Mouse (Mus musculus) hindbrain, embryonic 10.5 days (tissue): Measurements from ENCODE around the gene Mospd2. TPM values are rescaled to one million over a fixed set of nuclear protein-coding genes. Genes with fewer than 3 reads are reported as not detected.

Experiments
- DNase-seq: peaks from one replicate; pipeline ENCODE4 v3.0.0-alpha.2; 2017; ENCODE audit warnings: low spot score
- H3K27ac ChIP-seq: fragments of 300-500 bp; sonication (generic); 2 replicates; pipeline ENCODE4 v1.5.1; 2016; ENCODE audit warnings: mild to moderate bottlenecking, moderate library complexity
- H3K27me3 ChIP-seq: fragments of 300-500 bp; sonication (generic); 2 replicates; pipeline ENCODE4 v1.6.1; 2016; ENCODE audit warnings: mild to moderate bottlenecking; ENCODE audit not compliant: poor library complexity, insufficient read depth, severe bottlenecking
- H3K36me3 ChIP-seq: fragments of 300-500 bp; sonication (generic); 2 replicates; pipeline ENCODE4 v1.6.1; 2016; ENCODE audit warnings: mild to moderate bottlenecking, moderate library complexity
- H3K4me1 ChIP-seq: fragments of 300-500 bp; sonication (generic); replicated peaks from 2 replicates; pipeline ENCODE4 v1.6.1; 2016; ENCODE audit warnings: mild to moderate bottlenecking
- H3K4me3 ChIP-seq: fragments of 300-500 bp; sonication (generic); 2 replicates; pipeline ENCODE4 v1.5.1; 2016; ENCODE audit warnings: mild to moderate bottlenecking, moderate library complexity
- H3K9me3 ChIP-seq: fragments of 300-500 bp; sonication (generic); 2 replicates; pipeline ENCODE4 v1.6.1; 2016; ENCODE audit warnings: mild to moderate bottlenecking, moderate library complexity
- WGBS: fragments of 180-500 bp; shearing (Covaris S2); methylation state at CpG from one replicate; pipeline ENCODE4 v1.1.7; 2016; 5-methylcytosine and 5-hydroxymethylcytosine counted together
- polyA plus RNA-seq: library from polyadenylated mRNA; unstranded; fragments of >200 nt; fragmentation: Nextera tagmentation; extraction: Ambion mirVana; gene quantifications from 2 replicates; pipeline ENCODE4 v1.2.1, GENCODE M21; 2016

Gene Mospd2
- 10.3 and 13.2 TPM in 2 replicates for polyA plus RNA-seq

- Histone ChIP-seq H3K36me3 (no peaks in the 10 kb centered on the region), H3K27ac (peak within 1 kb of the TSS; percentile 83), H3K9me3 (no peaks in the 10 kb centered on the region), H3K4me1 (peaks cover 15% of the 10 kb centered on the region), H3K27me3 (peaks cover 17% of the 10 kb centered on the region), H3K4me3 (peak within 1 kb of the TSS; percentile 59)
- WGBS: 17% methylated on average over 26 of the region's 26 CpGs
- peak; percentile 84 for DNase-seq
Measured at GRCm38 (mm10) chrX:164980193-164980775, at the start of gene Mospd2, which contains the start of gene Fancb. Mospd2 (minus strand) TSS chrX:164980375. Fancb (plus strand) TSS chrX:164980592.

GRCm38 (mm10) chrX:165004779-165005324, 24.7 kb upstream of the Mospd2 start, which contains the start of gene Gm17604:
Gm17604 (minus strand) TSS chrX:165004829.
- H3K4me3 ChIP-seq: no peak within 1 kb of the TSS

GRCm38 (mm10) chrX:165003141-165003540, 23.0 kb upstream of the Mospd2 start:
- WGBS: 38% methylated on average over 4 of the region's 4 CpGs
- H3K27me3 ChIP-seq: peaks cover 20% of the 10 kb centered on the region
- no peaks in the 10 kb centered on the region for H3K4me1 ChIP-seq
- no peaks in the 10 kb centered on the region for H3K36me3 ChIP-seq
- H3K4me3 ChIP-seq: no peak overlapping the region
- H3K27ac ChIP-seq: no peak overlapping the region
- no peaks in the 10 kb centered on the region for H3K9me3 ChIP-seq
- DNase-seq: no peak

More at GRCm38 (mm10) chrX:165004779-165005324, 24.7 kb upstream of the Mospd2 start, which contains the start of gene Gm17604:
- Histone ChIP-seq H3K36me3 (no peaks in the 10 kb centered on the region), H3K9me3 (no peaks in the 10 kb centered on the region), H3K4me1 (no peaks in the 10 kb centered on the region), H3K27me3 (peaks cover 20% of the 10 kb centered on the region), H3K27ac (no peak within 1 kb of the TSS)
- DNase-seq: no peak

- Histone ChIP-seq H3K27me3 (peaks cover 17% of the 10 kb centered on the region), H3K36me3 (no peaks in the 10 kb centered on the region), H3K9me3 (no peaks in the 10 kb centered on the region), H3K4me1 (peaks cover 15% of the 10 kb centered on the region), H3K27ac (no peak overlapping the region), H3K4me3 (no peak overlapping the region)
- DNase-seq: no peak
- WGBS: 93% methylated on average over 2 of the region's 2 CpGs
Measured at GRCm38 (mm10) chrX:164978866-164979265, 1.3 kb downstream of the Mospd2 start.

DNA sequence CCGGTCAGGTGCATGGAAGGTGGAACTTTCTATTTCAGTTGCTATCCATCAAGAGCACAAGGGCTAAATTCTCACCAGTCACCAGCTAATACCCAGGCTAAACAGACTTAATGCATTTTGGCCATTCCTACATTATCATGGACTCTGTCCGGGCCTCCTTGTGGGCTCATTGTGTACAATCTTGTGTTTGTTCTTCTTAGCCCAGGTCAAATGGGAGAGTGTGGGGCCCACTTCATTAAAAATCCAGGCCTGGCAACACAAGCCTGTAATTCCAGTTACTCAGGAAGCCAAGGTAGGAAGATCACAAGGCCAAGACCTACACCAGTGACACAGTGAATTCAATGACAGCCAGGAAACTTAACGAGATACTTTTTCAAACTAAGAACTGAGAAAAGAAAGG, 9.0 kb downstream of the Mospd2 start:
- Histone ChIP-seq H3K9me3 (no peaks in the 10 kb centered on the region), H3K27me3 (0 out of 2 replicates have a peak, but pooled peaks cover 11% of the 10 kb centered on the region), H3K27ac (no peak overlapping the region), H3K36me3 (no peaks in the 10 kb centered on the region), H3K4me1 (no peaks in the 10 kb centered on the region), H3K4me3 (no peak overlapping the region)
- no peak for DNase-seq
- WGBS: 93% methylated on average over 3 of the region's 3 CpGs

- no peak for DNase-seq
- Histone ChIP-seq H3K27ac (no peak overlapping the region), H3K27me3 (peaks cover 13% of the 10 kb centered on the region; the same call in 1 of the 2 replicates), H3K4me3 (no peak overlapping the region), H3K4me1 (no peaks in the 10 kb centered on the region), H3K9me3 (no peaks in the 10 kb centered on the region), H3K36me3 (peaks cover 20% of the 10 kb centered on the region)
- 96% methylated on average over 3 of the region's 3 CpGs for WGBS
Measured at GRCm38 (mm10) chrX:164965750-164966448, 14.3 kb downstream of the Mospd2 start.

DNA sequence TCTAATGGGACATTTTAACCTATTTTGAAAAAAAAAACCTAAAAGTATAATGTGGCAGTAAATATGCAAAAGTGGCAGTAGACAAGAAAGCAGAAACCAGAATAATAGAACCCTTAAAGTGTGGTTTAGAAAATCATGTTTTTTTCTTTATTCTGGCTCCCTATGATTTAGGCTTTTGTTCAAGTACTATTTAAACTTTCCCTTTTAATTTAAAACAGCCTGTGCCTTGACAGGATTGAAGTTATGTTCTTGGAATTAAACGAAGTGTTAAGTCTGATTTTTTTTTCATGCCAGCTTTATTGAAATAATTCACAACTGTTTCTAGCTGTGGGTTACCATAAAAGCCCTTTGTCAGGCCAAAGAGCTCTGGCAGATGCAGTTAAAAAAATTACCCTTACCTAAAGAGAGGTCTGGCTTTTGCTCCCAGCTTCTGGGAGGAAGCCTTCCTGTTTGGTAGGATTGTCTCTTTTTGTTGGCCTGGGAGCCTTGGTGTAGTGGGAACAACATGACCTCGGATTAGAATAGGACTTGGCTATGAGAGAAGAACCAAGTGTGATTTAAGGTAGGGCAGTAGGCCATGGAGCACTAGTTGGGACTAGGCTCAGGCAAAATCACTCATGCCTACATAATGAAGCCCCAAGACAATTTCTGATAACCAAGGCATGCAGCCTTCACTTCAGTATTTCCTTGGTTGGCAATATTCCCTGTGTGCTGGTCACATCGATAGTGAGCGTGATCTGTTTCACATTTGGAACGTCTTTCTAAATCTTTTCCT, 27.4 kb downstream of the Mospd2 start:
- DNase-seq: no peak
- H3K27ac ChIP-seq: no peak overlapping the region
- 85% methylated on average over 5 of the region's 5 CpGs for WGBS

GRCm38 (mm10) chrX:164951858-164952576, 28.2 kb downstream of the Mospd2 start:
- H3K9me3 ChIP-seq: no peaks in the 10 kb centered on the region
- no peak for DNase-seq
- H3K4me3 ChIP-seq: no peak overlapping the region
- 71% methylated on average over 11 of the region's 11 CpGs for WGBS
- no peak overlapping the region for H3K27ac ChIP-seq
- H3K4me1 ChIP-seq: no peaks in the 10 kb centered on the region
- H3K27me3 ChIP-seq: no peaks in the 10 kb centered on the region
- peaks cover 12% of the 10 kb centered on the region; the same call in 1 of the 2 replicates for H3K36me3 ChIP-seq

More for the DNA sequence above, 27.4 kb downstream of the Mospd2 start:
- Histone ChIP-seq H3K4me1 (no peaks in the 10 kb centered on the region), H3K4me3 (no peak overlapping the region), H3K9me3 (no peaks in the 10 kb centered on the region), H3K36me3 (peaks cover 11% of the 10 kb centered on the region; the same call in 1 of the 2 replicates), H3K27me3 (no peaks in the 10 kb centered on the region)

- Histone ChIP-seq H3K27me3 (0 out of 2 replicates have a peak, but pooled peaks cover 3% of the 10 kb centered on the region), H3K9me3 (no peaks in the 10 kb centered on the region), H3K4me3 (no peak overlapping the region), H3K27ac (no peak overlapping the region), H3K36me3 (peaks cover 35% of the 10 kb centered on the region), H3K4me1 (no peaks in the 10 kb centered on the region)
- DNase-seq: no peak
- 91% methylated on average over 5 of the region's 5 CpGs for WGBS
Measured at GRCm38 (mm10) chrX:164941540-164941939, 38.6 kb downstream of the Mospd2 start.

DNA sequence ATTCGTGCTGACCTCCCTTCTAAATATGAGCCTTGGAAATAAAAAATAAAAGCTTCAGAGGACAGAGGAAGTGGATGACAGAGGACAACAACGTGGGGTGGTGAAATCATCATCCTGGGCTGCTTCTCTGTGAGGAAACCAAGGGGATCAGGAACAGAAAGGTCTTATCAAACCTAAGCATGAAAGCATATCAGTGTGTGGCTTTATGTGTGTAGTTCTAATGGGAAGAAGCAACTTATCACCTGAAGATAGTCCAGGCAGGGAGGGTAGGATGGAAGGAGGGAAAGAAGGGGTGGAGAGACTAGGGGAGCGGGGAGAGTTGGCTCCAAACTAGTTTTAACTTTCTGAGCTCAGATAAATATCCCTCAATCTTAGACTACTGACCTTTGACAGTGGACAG, 67.2 kb downstream of the Mospd2 start:
- H3K27ac ChIP-seq: no peak overlapping the region
- WGBS: 70% methylated on average over 3 of the region's 3 CpGs
- H3K9me3 ChIP-seq: no peaks in the 10 kb centered on the region
- no peak overlapping the region for H3K4me3 ChIP-seq
- H3K4me1 ChIP-seq: no peaks in the 10 kb centered on the region
- H3K36me3 ChIP-seq: no peaks in the 10 kb centered on the region
- no peaks in the 10 kb centered on the region for H3K27me3 ChIP-seq
- no peak for DNase-seq

GRCm38 (mm10) chrX:164912186-164912585, 68.0 kb downstream of the Mospd2 start:
- Histone ChIP-seq H3K4me1 (no peaks in the 10 kb centered on the region), H3K4me3 (no peak overlapping the region), H3K27me3 (no peaks in the 10 kb centered on the region), H3K9me3 (no peaks in the 10 kb centered on the region), H3K27ac (no peak overlapping the region), H3K36me3 (no peaks in the 10 kb centered on the region)
- no peak for DNase-seq
- 83% methylated on average over 4 of the region's 4 CpGs for WGBS

GRCm38 (mm10) chrX:164901847-164902246, 78.3 kb downstream of the Mospd2 start:
- Histone ChIP-seq H3K9me3 (no peaks in the 10 kb centered on the region), H3K4me3 (no peak overlapping the region), H3K36me3 (no peaks in the 10 kb centered on the region), H3K27ac (no peak overlapping the region), H3K4me1 (no peaks in the 10 kb centered on the region), H3K27me3 (no peaks in the 10 kb centered on the region; the same call in 1 of the 2 replicates)
- WGBS: 79% methylated on average over 2 of the region's 2 CpGs
- no peak for DNase-seq
